Mouse (Mus musculus) urinary bladder, adult 2 months (tissue): ENCODE data around the gene Pkd1l1. TPM values are rescaled to one million over a fixed set of nuclear protein-coding genes. Genes with fewer than 3 reads are reported as not detected.

Experiments
- DNase-seq: peaks from one replicate; pipeline ENCODE4 v3.0.0; 2022; ENCODE audit warnings: low spot score
- polyA plus RNA-seq: library from polyadenylated mRNA; depleted of rRNA; stranded (reverse); fragments of >200 nt; gene quantifications from 2 replicates; pipeline ENCODE4 v1.2.3, GENCODE M21; 2012; rRNA removed

The Pkd1l1 gene
- polyA plus RNA-seq, 1 experiment, result 0.01 TPM

DNA sequence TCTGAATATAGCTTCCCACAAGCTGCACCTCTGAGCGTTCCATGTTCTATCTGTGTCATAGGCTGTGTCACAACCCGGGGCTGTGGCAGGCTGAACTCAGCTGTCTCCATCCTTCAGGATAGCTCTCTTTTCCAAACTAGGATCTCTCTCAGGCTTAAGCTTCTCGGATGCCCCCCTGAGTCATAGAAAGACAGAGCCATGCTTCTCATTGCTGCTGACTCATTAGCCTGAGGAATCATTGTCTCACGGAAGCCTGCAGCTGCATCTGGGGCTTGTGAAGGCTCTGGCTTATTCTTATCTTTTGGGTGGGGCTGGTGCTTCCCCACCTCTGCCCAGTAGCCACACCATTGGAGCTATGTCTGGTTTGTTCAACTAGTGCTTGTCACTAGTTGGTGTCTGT is 151.7 kb downstream of the Pkd1l1 start:
- DNase-seq, result no peak

DNA sequence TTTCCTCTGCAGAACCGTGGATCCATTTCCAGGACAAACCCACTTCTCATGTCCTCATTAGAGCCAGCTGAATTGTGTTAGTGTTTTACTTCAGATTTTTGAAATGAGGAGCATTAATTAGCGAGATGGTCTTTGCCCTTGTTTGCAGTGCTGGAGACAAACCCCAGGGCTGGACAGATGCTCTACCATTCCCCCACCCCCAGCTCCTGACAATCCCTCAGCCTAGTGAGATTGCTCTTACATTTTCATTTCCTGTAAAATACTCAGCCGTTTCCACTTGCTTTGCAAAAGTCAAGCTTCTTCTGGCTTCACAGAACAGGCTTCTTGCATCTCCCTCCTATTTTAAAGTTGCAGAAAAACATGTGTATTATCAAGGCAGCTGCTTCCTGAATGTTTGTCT is 155.7 kb downstream of the Pkd1l1 start:
- DNase-seq, result no peak

- no peak for DNase-seq
Measured at GRCm38 (mm10) chr11:8814097-8814790, 158.8 kb downstream of the Pkd1l1 start.

- DNase-seq, result no peak
Measured at GRCm38 (mm10) chr11:8811506-8812100, 161.5 kb downstream of the Pkd1l1 start.

GRCm38 (mm10) chr11:8809644-8810043 is 163.4 kb downstream of the Pkd1l1 start:
- no peak for DNase-seq

DNA sequence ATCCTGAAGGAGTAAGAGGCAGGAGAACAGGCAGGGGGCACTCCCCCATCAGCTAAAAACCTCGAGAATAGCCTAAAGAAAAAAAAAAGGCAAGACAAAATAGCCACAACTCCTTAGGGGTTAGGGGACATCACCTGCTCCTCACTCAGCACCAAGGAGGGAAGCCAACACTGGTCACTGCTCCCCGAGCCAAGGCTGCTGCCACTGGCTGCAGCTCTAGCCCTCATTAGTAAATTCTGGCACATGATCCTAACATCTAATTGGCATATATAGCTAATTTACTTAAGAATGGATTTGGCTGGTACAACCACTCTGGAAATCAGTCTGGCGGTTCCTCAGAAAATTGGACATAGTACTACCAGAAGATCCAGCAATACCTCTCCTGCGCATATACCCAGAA is 166.1 kb downstream of the Pkd1l1 start:
- DNase-seq, result no peak

DNA sequence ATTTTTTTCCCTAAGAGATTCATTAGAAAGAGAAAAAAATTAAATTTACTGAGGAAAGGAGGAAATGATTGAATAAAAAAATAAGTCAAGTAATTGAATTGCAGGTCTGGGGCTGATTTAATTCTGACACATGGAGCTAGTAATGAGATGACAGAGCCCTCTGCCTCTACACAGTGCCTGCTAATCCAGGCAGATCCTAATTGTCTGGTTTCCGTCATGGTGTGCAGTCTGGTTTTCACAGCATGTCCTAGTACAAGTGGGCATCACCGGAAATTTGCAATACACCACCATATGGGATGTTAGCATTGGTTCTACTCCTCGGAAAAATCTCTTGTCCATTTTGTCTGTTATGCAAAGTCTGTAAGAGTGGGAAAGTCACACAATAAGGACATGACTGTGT is 168.9 kb downstream of the Pkd1l1 start:
- DNase-seq, result no peak

DNA sequence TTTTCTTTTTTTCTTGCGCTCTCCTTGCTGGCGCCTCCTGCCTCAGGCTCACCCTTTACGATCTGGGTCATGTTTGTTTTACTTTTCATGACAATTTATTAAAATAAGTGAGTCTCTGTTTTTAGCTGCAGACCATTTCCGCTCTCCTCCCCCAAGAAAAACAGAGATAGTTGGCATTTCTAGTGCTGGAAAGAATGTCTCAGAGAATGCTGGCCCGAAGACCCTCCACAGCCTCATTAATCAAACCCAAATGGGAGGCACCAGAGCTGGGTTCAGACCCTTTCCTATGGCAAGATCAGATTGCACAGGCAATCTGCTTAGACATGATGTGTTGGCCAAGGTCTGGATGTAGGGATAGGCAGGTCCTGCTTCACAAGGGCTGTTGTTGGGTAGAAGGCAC is 175.6 kb downstream of the Pkd1l1 start:
- DNase-seq, result no peak

DNA sequence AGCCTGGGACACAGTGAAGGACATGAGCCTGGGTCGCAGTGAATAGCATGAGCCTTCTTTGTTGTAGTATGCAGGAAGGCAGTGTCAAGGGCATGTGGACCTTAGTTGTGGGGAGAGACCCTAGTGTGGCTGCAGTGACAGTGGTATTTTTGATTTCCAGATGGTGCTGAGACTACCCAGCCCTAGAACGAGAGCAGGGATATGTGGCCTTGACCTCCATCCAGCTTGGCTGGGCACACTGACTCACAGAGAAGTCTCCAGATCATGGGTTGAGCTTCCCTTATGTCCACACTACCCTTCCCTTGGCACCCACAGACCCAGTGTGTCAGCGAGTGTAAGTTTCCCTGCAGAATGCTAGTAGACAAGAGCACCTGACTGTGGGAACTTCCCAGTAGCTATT is 178.0 kb downstream of the Pkd1l1 start:
- no peak for DNase-seq

DNA sequence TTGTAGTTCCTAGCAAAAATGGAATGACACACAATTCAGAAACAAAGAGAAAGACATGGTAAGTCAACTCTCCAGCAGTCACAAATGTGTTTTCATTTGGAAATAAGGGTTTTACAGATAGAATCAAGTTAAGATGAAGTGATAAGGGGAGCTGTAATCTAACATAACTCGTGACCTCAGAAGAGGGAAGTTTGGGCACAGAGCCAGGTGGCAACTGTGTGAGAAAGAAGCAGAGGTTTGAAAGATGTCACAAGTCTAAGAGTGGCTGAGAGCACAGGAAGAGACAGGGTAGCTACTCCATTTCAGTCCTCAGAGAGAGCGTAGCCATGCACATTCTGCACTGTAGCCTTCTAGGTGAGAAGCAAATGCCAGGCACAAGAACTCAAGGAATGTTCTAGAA is 180.9 kb downstream of the Pkd1l1 start:
- no peak for DNase-seq

DNA sequence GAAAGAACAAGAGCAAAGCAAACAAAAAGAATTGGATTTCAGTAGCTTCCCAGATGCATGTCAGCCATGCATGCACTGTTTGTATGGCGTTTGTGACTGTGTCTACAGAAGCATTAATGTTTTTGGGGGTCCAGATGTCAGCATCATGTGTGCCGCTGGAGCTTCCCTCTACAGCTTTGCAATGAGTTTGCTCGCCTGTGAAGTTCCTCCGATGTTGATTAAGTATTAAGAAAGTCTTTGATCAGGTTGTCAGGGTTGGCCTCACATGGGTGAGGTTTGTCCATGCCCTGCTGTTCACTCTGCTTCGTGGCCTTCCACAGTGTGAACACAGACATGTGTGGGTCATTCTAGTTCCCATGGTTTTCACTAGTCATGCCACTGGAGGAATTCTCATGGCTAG is 183.9 kb downstream of the Pkd1l1 start:
- no peak for DNase-seq

- no peak for DNase-seq
Measured at GRCm38 (mm10) chr11:8787604-8788003, 185.5 kb downstream of the Pkd1l1 start.

DNA sequence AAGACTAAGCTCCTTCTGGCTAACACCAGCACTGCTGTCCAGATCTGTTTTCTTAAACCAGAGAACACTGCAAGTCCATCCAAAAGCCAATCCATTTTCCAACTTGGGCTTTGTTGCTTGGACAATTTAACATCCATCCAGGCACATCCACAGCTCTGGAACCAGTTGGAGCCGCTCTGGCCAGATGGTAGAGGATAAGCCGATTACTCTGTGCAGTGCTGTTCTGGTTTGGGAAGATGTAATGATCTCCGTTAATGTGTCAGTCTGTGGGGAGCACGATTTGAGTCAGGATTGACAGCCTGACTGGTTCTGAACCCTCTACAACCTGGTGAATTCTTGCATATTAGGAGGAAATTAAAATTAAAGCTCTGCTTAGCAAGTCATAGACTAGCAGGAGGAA is 188.7 kb downstream of the Pkd1l1 start:
- DNase-seq, result no peak

GRCm38 (mm10) chr11:8782141-8782465 is 191.0 kb downstream of the Pkd1l1 start:
- no peak for DNase-seq

DNA sequence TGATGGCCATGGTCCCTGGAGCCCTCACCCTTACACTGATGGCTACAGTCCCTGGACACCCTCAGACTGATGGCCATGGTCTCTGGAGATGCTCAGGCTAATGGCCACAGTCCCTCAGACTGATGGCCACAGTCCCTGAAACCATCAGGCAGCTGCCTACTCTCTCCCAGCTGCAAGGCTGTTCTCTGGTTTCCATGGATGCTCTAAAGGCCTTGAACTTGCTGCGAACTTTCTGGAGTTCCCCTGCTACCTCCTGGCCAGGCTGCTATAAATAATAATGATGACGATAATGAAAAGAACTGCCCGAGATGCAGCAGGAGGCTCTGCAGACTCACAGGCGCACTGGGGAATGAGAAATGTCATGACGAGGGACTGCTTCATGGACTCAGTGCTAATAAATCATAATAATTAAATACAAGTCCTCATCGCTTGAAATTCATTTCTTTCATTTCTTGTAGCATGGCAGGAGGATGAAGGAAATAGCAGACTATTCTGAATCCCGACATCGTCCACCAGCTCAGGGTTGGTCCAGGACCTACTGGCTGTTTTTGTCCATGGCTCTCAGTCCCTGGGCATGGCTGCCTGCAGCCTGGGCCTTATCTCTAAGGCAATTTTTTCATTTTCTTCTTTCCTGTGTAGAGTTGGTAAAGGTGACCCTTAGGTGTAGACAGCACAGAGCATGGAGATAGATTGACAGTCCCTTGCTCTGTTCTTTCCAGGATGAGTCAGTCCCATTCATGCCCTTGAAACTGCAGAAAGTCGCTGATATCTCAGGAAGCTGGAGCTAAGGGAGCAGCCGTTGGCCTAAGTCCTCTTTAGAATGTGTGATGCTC is 191.5 kb downstream of the Pkd1l1 start:
- no peak for DNase-seq

- DNase-seq, result no peak
Measured at GRCm38 (mm10) chr11:8779427-8779826, 193.6 kb downstream of the Pkd1l1 start.

Other genes starting within 250 kb of the Pkd1l1 start
- gene Hus1, start 37.9 kb upstream of the Pkd1l1 start, polyA plus RNA-seq, result 8.7 and 9.3 TPM in 2 replicates
- 0.49 and 0.77 TPM in 2 replicates for gene Gm11992, start 75.3 kb upstream of the Pkd1l1 start, polyA plus RNA-seq
- 0.14 TPM in 1 of 2 replicates, not detected in the other for gene Sun3, start 75.7 kb upstream of the Pkd1l1 start, polyA plus RNA-seq
- gene Upp1, start 144.8 kb upstream of the Pkd1l1 start, polyA plus RNA-seq, result 4.7 and 5.2 TPM in 2 replicates
- under 0.01 and 0.01 TPM in 2 replicates for gene Abca13, start 218.7 kb upstream of the Pkd1l1 start, polyA plus RNA-seq